Mouse (Mus musculus): ENCODE measurements around the gene D230025D16Rik. TPM values are rescaled to one million over a fixed set of nuclear protein-coding genes. Genes with fewer than 3 reads are reported as not detected.
A peak's percentile ranks its signal among the peaks of the same experiment; 100 is the strongest.

Gene D230025D16Rik
- total RNA-seq, 1 experiment, result 41.7 TPM

- in situ Hi-C loops (cut with MboI; ENCODE audit: low sequenced_read_pairs in 2 of 2, unreplicated experiment in 2 of 2), result loop anchor here in 1 of 2 experiments (25.0 kb wide), 1 partner anchor 615 kb away; the partner anchor contains the start of genes Ciao2b and Rrad
- peaks cover 0 to 8% of the 10 kb centered on the region in 2 experiments; a peak in 2 of 4 replicates for H3K4me1 ChIP-seq (ENCODE audit: control insufficient read depth in 2 of 2, insufficient read depth in 2 of 2, low read length in 2 of 2, poor library complexity in 1 of 2)
- H3K9ac ChIP-seq (ENCODE audit: insufficient read depth, low read depth, low read length, poor library complexity, severe bottlenecking), result no peak overlapping the region
- no peak overlapping the region for H3K4me3 ChIP-seq (ENCODE audit: insufficient read depth in 1 of 2, low read depth in 1 of 2, low read length in 2 of 2, poor library complexity in 1 of 2, severe bottlenecking in 1 of 2)
- peaks cover 52% of the 10 kb centered on the region for H3K36me3 ChIP-seq (ENCODE audit: control insufficient read depth, insufficient read depth, low read length, poor library complexity, severe bottlenecking)
- TF ChIP-seq ZC3H11A (IDR thresholded peaks at IDR 0.05; ENCODE audit: borderline replicate concordance, low read depth, low read length) (no peak), HCFC1 (IDR thresholded peaks at IDR 0.05; ENCODE audit: borderline replicate concordance, insufficient read depth, low read length) (no peak), MAFK (IDR thresholded peaks at IDR 0.05; ENCODE audit: insufficient read depth, low read depth, low read length) (no peak), CHD2 (IDR thresholded peaks at IDR 0.05; ENCODE audit: low read depth, low read length) (no peak), ZNF384 (IDR thresholded peaks at IDR 0.05; ENCODE audit: low read depth, low read length) (no peak)
- DNase-seq (ENCODE audit: low read depth, low spot score), result no peak
- H3K27ac ChIP-seq (ENCODE audit: insufficient read depth, low read depth, low read length, poor library complexity, severe bottlenecking), result no peak overlapping the region
- H3K9me3 ChIP-seq (ENCODE audit: control insufficient read depth, insufficient read depth, low read depth, low read length), result no peaks in the 10 kb centered on the region
Observed at GRCm38 (mm10) chr8:105251954-105252353, 27.0 kb downstream of the D230025D16Rik start.

GRCm38 (mm10) chr8:105252680-105253537 lies 28.0 kb downstream of the D230025D16Rik start:
- Histone ChIP-seq H3K9ac (ENCODE audit: insufficient read depth, low read depth, low read length, poor library complexity, severe bottlenecking) (no peak overlapping the region), H3K4me1 (ENCODE audit: control insufficient read depth in 2 of 2, insufficient read depth in 2 of 2, low read length in 2 of 2, poor library complexity in 1 of 2) (peaks cover 0 to 8% of the 10 kb centered on the region in 2 experiments; a peak in 2 of 4 replicates), H3K9me3 (ENCODE audit: control insufficient read depth, insufficient read depth, low read depth, low read length) (no peaks in the 10 kb centered on the region), H3K36me3 (ENCODE audit: control insufficient read depth, insufficient read depth, low read length, poor library complexity, severe bottlenecking) (peaks cover 48% of the 10 kb centered on the region), H3K27ac (ENCODE audit: insufficient read depth, low read depth, low read length, poor library complexity, severe bottlenecking) (no peak overlapping the region), H3K4me3 (ENCODE audit: insufficient read depth in 1 of 2, low read depth in 1 of 2, low read length in 2 of 2, poor library complexity in 1 of 2, severe bottlenecking in 1 of 2) (no peak overlapping the region)
- in situ Hi-C loops (cut with MboI; ENCODE audit: low sequenced_read_pairs in 2 of 2, unreplicated experiment in 2 of 2), result loop anchor here in 1 of 2 experiments (25.0 kb wide), 1 partner anchor 616 kb away; the partner anchor contains the start of genes Ciao2b and Rrad
- no peak for TF ChIP-seq ZC3H11A (IDR thresholded peaks at IDR 0.05; ENCODE audit: borderline replicate concordance, low read depth, low read length)
- no peak for TF ChIP-seq MAFK (IDR thresholded peaks at IDR 0.05; ENCODE audit: insufficient read depth, low read depth, low read length)
- no peak for TF ChIP-seq HCFC1 (IDR thresholded peaks at IDR 0.05; ENCODE audit: borderline replicate concordance, insufficient read depth, low read length)
- no peak for TF ChIP-seq ZNF384 (IDR thresholded peaks at IDR 0.05; ENCODE audit: low read depth, low read length)
- TF ChIP-seq CHD2 (IDR thresholded peaks at IDR 0.05; ENCODE audit: low read depth, low read length), result no peak
- DNase-seq (ENCODE audit: low read depth, low spot score), result no peak

GRCm38 (mm10) chr8:105253766-105254151 lies 28.8 kb downstream of the D230025D16Rik start:
- no peaks in the 10 kb centered on the region for H3K9me3 ChIP-seq (ENCODE audit: control insufficient read depth, insufficient read depth, low read depth, low read length)
- H3K9ac ChIP-seq (ENCODE audit: insufficient read depth, low read depth, low read length, poor library complexity, severe bottlenecking), result peak overlapping the region; percentile 36; the same call in 1 of the 2 replicates
- no peak for DNase-seq (ENCODE audit: low read depth, low spot score)
- peak overlapping the region; percentile 6 to 60; a peak in 3 of 4 replicates for H3K4me3 ChIP-seq (ENCODE audit: insufficient read depth in 1 of 2, low read depth in 1 of 2, low read length in 2 of 2, poor library complexity in 1 of 2, severe bottlenecking in 1 of 2)
- H3K36me3 ChIP-seq (ENCODE audit: control insufficient read depth, insufficient read depth, low read length, poor library complexity, severe bottlenecking), result peaks cover 40% of the 10 kb centered on the region
- no peak overlapping the region for H3K27ac ChIP-seq (ENCODE audit: insufficient read depth, low read depth, low read length, poor library complexity, severe bottlenecking)
- in situ Hi-C loops (cut with MboI; ENCODE audit: low sequenced_read_pairs in 2 of 2, unreplicated experiment in 2 of 2), result loop anchor here in 1 of 2 experiments (25.0 kb wide), 1 partner anchor 616 kb away; the partner anchor contains the start of genes Ciao2b and Rrad
- no peak for TF ChIP-seq ZNF384 (IDR thresholded peaks at IDR 0.05; ENCODE audit: low read depth, low read length)
- TF ChIP-seq CHD2 (IDR thresholded peaks at IDR 0.05; ENCODE audit: low read depth, low read length), result no peak
- TF ChIP-seq HCFC1 (IDR thresholded peaks at IDR 0.05; ENCODE audit: borderline replicate concordance, insufficient read depth, low read length), result no peak
- TF ChIP-seq ZC3H11A (IDR thresholded peaks at IDR 0.05; ENCODE audit: borderline replicate concordance, low read depth, low read length), result no peak
- TF ChIP-seq MAFK (IDR thresholded peaks at IDR 0.05; ENCODE audit: insufficient read depth, low read depth, low read length), result no peak
- peaks cover 0 to 12% of the 10 kb centered on the region in 2 experiments; a peak in 2 of 4 replicates for H3K4me1 ChIP-seq (ENCODE audit: control insufficient read depth in 2 of 2, insufficient read depth in 2 of 2, low read length in 2 of 2, poor library complexity in 1 of 2)

- H3K36me3 ChIP-seq (ENCODE audit: control insufficient read depth, insufficient read depth, low read length, poor library complexity, severe bottlenecking), result peaks cover 35% of the 10 kb centered on the region
- H3K4me1 ChIP-seq (ENCODE audit: control insufficient read depth in 2 of 2, insufficient read depth in 2 of 2, low read length in 2 of 2, poor library complexity in 1 of 2), result peaks cover 0 to 12% of the 10 kb centered on the region in 2 experiments; a peak in 2 of 4 replicates
- no peaks in the 10 kb centered on the region for H3K9me3 ChIP-seq (ENCODE audit: control insufficient read depth, insufficient read depth, low read depth, low read length)
- in situ Hi-C loops (cut with MboI; ENCODE audit: low sequenced_read_pairs in 2 of 2, unreplicated experiment in 2 of 2), result loop anchor here in 1 of 2 experiments (25.0 kb wide), 1 partner anchor 617 kb away; the partner anchor contains the start of genes Ciao2b and Rrad
- peak overlapping the region; percentile 60 to 74 for H3K4me3 ChIP-seq (ENCODE audit: insufficient read depth in 1 of 2, low read depth in 1 of 2, low read length in 2 of 2, poor library complexity in 1 of 2, severe bottlenecking in 1 of 2)
- peak overlapping the region; percentile 62 for H3K9ac ChIP-seq (ENCODE audit: insufficient read depth, low read depth, low read length, poor library complexity, severe bottlenecking)
- DNase-seq (ENCODE audit: low read depth, low spot score), result peak; percentile 86
- no peak overlapping the region for H3K27ac ChIP-seq (ENCODE audit: insufficient read depth, low read depth, low read length, poor library complexity, severe bottlenecking)
- TF ChIP-seq ZC3H11A (IDR thresholded peaks at IDR 0.05; ENCODE audit: borderline replicate concordance, low read depth, low read length) (no peak), MAFK (IDR thresholded peaks at IDR 0.05; ENCODE audit: insufficient read depth, low read depth, low read length) (no peak), ZNF384 (IDR thresholded peaks at IDR 0.05; ENCODE audit: low read depth, low read length) (no peak), CHD2 (IDR thresholded peaks at IDR 0.05; ENCODE audit: low read depth, low read length) (no peak), HCFC1 (IDR thresholded peaks at IDR 0.05; ENCODE audit: borderline replicate concordance, insufficient read depth, low read length) (peak; percentile 43; the same call in 1 of the 2 replicates)
Observed at GRCm38 (mm10) chr8:105254152-105254965, 29.4 kb downstream of the D230025D16Rik start.

All from ES-E14 (cell line).